Mouse (Mus musculus): ENCODE measurements around the gene Olfr272. TPM values are rescaled to one million over a fixed set of nuclear protein-coding genes. Genes with fewer than 3 reads are reported as not detected.

Gene Olfr272
- not detected for total RNA-seq (2021)
- long read RNA-seq, experiment 1, result 0 reads
- long read RNA-seq, experiment 2, result 0 reads

DNA sequence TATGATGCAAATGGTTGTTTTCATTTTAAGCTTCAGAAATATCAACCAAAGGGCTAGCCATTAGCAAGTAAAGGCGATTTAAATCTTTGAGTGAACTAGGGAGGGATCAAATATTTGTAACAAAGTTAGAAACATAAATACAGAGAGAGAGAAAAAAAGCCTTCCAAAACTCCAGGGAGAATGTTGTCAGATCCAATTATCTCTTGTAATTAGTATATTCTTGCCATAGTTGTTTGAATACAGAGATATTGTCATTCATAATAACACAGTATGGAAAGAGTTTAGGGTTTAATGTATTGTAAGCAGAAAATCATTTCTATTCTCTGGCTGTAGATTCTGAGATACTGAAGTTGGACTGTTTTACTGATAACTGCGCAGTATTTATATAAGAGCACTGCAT is at the start of gene Olfr272:
Gene Olfr272 (minus strand): TSS at position 101 of the 400 bp plus-strand sequence.
- intact Hi-C loops (cut with DNase I), result no loop called here
- DNase-seq, result no peak

DNA sequence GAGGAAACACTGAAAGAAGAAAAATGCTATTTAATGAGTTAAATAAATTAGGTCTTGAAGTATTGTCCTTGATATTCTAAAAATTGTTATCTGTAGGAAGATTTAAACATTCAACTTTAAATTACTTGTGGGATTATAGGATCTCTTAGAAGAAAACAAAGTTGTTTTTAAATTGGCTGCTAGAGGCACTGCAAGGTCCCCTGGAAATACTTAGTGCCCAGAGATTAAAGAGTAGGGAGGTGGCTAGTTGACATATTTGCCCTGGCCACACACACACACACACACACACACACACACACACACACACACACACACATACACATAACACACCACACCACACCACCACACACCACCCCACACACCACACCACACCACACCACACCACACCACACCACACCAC is 45.3 kb upstream of the Olfr272 start, which contains the start of gene Olfr270:
Gene Olfr270 (plus strand): TSS at position 301 of the 400 bp plus-strand sequence.
- intact Hi-C loops (cut with DNase I), result no loop called here

DNA sequence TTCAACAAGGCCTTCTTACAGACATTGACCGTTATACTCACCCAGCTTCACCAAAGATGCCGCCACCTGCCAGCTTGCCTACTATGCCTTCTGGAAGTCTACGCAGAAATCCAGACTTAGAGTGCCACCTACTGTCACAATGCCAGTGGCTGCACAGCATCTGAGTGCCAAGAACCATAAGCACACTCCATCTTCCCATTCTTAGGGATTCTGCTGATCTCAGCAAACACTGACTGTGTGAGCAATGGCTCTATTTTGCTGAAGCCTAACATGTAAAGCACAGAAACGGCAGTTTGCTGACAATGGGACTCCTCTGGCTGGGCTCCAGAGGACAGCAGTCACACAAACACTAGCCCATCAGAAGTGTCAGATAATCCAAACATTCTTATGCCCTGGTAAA is 39.7 kb upstream of the Olfr272 start:
- intact Hi-C loops (cut with DNase I), result no loop called here
- DNase-seq, result no peak

More for the DNA sequence above, 45.3 kb upstream of the Olfr272 start, which contains the start of gene Olfr270:
- no peak for DNase-seq

DNA sequence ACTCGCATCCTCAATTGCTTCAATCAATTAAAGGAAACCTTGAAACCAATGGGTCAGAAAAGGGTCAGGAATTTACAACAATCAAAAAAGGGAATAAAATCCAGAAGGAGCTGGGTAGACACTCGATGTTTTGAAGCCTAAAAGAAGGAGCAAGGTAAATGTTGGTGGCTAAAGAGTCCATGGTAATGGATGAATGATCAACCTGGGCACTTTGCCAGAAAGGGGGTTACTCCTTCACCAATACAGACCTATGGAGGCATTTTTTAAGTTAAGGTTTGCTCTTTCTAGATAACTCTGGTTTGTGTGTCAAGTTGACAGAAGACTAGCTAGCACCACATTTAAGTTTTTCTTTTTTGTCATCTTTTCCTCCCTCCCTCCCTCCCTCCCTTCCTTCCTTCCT is 30.0 kb upstream of the Olfr272 start:
- intact Hi-C loops (cut with DNase I), result no loop called here
- DNase-seq, result no peak

- no peak for DNase-seq
- intact Hi-C loops (cut with DNase I), result no loop called here
Observed at GRCm38 (mm10) chr4:52946665-52947064, 27.7 kb upstream of the Olfr272 start.

GRCm38 (mm10) chr4:52930480-52930879 is 11.5 kb upstream of the Olfr272 start:
- DNase-seq, result no peak
- intact Hi-C loops (cut with DNase I), result no loop called here

DNA sequence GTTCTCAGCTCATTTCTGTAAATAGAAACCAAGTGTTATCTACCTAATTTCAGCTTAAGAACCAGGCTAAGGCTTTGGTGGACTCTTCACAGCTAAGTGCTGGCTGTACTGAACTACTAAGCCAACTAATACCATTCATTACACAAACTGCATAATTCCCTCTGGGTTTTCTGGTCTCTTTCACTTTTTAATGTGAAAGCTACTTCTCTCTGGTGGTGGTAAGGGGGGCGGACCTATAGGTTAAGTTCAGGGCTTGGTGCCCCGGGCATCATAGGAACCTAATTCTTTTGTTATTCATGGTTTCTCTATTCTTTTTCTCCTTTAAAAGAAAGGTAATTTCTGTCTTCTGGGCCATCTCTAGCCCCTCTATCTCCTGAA is 1.7 kb downstream of the Olfr272 start:
- intact Hi-C loops (cut with DNase I), result no loop called here
- no peak for DNase-seq

- intact Hi-C loops (cut with DNase I), result no loop called here
- no peak for DNase-seq
Observed at GRCm38 (mm10) chr4:52916659-52917310, 2.2 kb downstream of the Olfr272 start.

- DNase-seq, result no peak
- intact Hi-C loops (cut with DNase I), result no loop called here
Observed at GRCm38 (mm10) chr4:52912409-52912808, 6.6 kb downstream of the Olfr272 start.

GRCm38 (mm10) chr4:52909542-52909941 is 9.4 kb downstream of the Olfr272 start:
- intact Hi-C loops (cut with DNase I), result no loop called here
- DNase-seq, result no peak

- intact Hi-C loops (cut with DNase I), result no loop called here
- no peak for DNase-seq
Observed at GRCm38 (mm10) chr4:52864156-52864555, 54.8 kb downstream of the Olfr272 start.

Other genes starting within 250 kb of the Olfr272 start
- not detected for gene Olfr275, start 104.6 kb downstream of the Olfr272 start, total RNA-seq (2021)
- not detected for gene Olfr273, start 59.9 kb downstream of the Olfr272 start, total RNA-seq (2021)
- not detected for gene Olfr270, start 45.4 kb upstream of the Olfr272 start, total RNA-seq (2021)
- not detected for gene Nipsnap3a, start 70.1 kb upstream of the Olfr272 start, total RNA-seq (2021)
- 1 to 10 TPM; 2.0 to 2.3 TPM for gene Nipsnap3b, start 92.7 kb upstream of the Olfr272 start, total RNA-seq (2021)
- gene Abca1, start 240.7 kb upstream of the Olfr272 start, total RNA-seq (2021), result 1 to 10 TPM; 6.3 to 7.2 TPM

Measured in gastrocnemius, postnatal 36 days (tissue).